Mouse (Mus musculus) kidney, postnatal 25 days (tissue): ENCODE measurements around the gene Gpr162.
A peak's percentile ranks its signal among the peaks of the same experiment; 100 is the strongest.

ENCODE experiments used
- DNase-seq, 2 experiments: peaks; one replicate each; pipeline ENCODE4 v3.0.0; 2021; ENCODE audit warnings: mixed read lengths in 2 of 2

The Gpr162 gene

DNA sequence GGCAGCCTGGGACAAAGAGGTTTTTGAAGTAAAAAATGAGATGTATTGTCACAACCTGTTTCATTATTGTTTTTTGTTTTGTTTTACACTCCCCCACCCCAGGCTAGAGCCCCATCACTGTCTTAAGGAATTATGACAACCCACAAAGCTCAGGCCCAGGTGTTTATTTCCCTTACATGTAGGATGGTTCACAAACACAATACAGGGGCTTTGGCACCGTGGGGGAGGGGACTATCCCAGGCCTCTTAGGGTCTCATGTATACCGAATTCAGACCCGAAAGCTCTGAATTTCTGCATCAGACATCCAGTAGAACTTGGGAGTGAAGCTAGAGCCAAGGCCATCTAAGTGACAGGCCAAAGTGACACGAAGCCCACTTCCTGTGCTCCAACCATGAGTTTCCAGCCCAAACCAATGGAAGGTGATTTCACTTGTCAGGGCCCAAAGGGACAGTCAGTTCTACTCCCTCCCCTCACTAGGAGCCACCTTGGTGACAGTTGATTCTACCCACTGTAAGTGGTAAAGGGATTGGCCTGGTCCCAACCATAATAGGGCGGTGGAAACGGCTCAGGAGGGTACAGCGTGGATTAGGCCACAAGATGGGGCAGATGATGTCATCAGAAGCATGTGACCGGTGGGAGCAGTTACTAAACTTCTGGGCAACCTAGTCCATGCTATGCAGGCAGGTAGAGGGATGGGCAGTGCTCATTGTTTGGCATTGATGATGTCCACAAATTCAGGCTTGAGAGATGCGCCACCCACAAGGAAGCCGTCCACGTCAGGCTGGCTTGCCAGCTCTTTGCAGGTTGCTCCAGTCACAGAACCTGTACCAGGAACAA lies 53.0 kb downstream of the Gpr162 start:
- peak in 1 of 2 experiments; percentile 38 for DNase-seq

GRCm38 (mm10) chr6:124809775-124810538 lies 53.8 kb downstream of the Gpr162 start:
- DNase-seq = peak in 1 of 2 experiments; percentile 47

- DNase-seq = peak; percentile 87 to 92
Measured at GRCm38 (mm10) chr6:124809052-124809774, 54.6 kb downstream of the Gpr162 start.
